Mouse (Mus musculus): ENCODE results near the gene Senp1.

- TF ChIP-seq CTCF (IDR thresholded peaks at IDR 0.05; ENCODE audit: extremely low read depth, insufficient read length, insufficient replicate concordance, low read depth, low read length) (no peak), POLR2A (IDR thresholded peaks at IDR 0.05; ENCODE audit: low read depth, low read length) (no peak)
These were observed 41.1 kb upstream of the Senp1 start for GRCm38 (mm10) chr15:98134666-98135065.
